ENCODE assay signal across 8 mouse cellular contexts in genomic region chr7:25385850-25386555, GRCm38 (mm10). TPM values are rescaled to one million over a fixed set of nuclear protein-coding genes. Genes with fewer than 3 reads are reported as not detected.
DNase-seq lines count a peak whose midpoint lies in the region; ATAC-seq and TF ChIP-seq lines count a peak whose summit lies in the region.
"Had no signal": no experiment of that assay in that cellular context is flagged by ENCODE, and none has a peak within 500 bp of the region (broad histone marks: within the 10 kb centered on the region; RNA-seq: fewer than 3 reads in every experiment).

No protein-coding gene starts in this region.

- peaks cover 5% of the 10 kb centered on the region; the same call in 1 of the 2 replicates for H3K4me1 ChIP-seq in heart, embryonic 11.5 days (ENCODE audit: control insufficient read depth, insufficient read depth, low read length)
- peaks cover 7% of the 10 kb centered on the region; the same call in 1 of the 2 replicates for H3K4me1 ChIP-seq in kidney, postnatal 0 days (replicated peaks; ENCODE audit: insufficient read depth, low read length)

- no peak for TF ChIP-seq CTCF in kidney, postnatal 0 days (IDR thresholded peaks at IDR 0.05; ENCODE audit: low read depth)

- peak overlapping the region; percentile 24; the same call in 1 of the 2 replicates for H3K27ac ChIP-seq in heart, embryonic 11.5 days (ENCODE audit: low read depth, low read length)
- peak overlapping the region; percentile 73 for H3K27ac ChIP-seq in kidney, postnatal 0 days

- no peak overlapping the region for H3K9ac ChIP-seq in heart, embryonic 11.5 days (ENCODE audit: low read depth, low read length)
- 0 out of 2 replicates have a peak overlapping the region, but pooled peaks have one; percentile 18 for H3K9ac ChIP-seq in kidney, postnatal 0 days (ENCODE audit: low read depth, low read length)

- H3K27me3 ChIP-seq in heart, embryonic 11.5 days (ENCODE audit: control insufficient read depth, insufficient read depth, low read length), result no peaks in the 10 kb centered on the region
- H3K27me3 ChIP-seq in kidney, postnatal 0 days (ENCODE audit: insufficient read depth, low read length), result no peaks in the 10 kb centered on the region

- H3K4me3 ChIP-seq in heart, embryonic 11.5 days (ENCODE audit: low read depth, low read length), result no peak overlapping the region
- H3K4me3 ChIP-seq in kidney, postnatal 0 days (replicated peaks; ENCODE audit: low read depth, low read length), result no peak overlapping the region

- no peaks in the 10 kb centered on the region; the same call in 1 of the 2 replicates for H3K36me3 ChIP-seq in heart, embryonic 11.5 days (ENCODE audit: control insufficient read depth, insufficient read depth, low read length)
- H3K36me3 ChIP-seq in kidney, postnatal 0 days (ENCODE audit: insufficient read depth, low read length), result peaks cover 30% of the 10 kb centered on the region

- no peaks in the 10 kb centered on the region for H3K9me3 ChIP-seq in heart, embryonic 11.5 days (replicated peaks; ENCODE audit: control insufficient read depth, low read length)
- H3K9me3 ChIP-seq in kidney, postnatal 0 days (replicated peaks; ENCODE audit: low read length), result no peaks in the 10 kb centered on the region

- DNase-seq in 3T3-L1 (ENCODE audit: low read depth, low spot score) (peak; percentile 88), A20 (ENCODE audit: low read depth, low spot score) (peak; percentile 75)
- peak; percentile 56 for DNase-seq in c-Kit-positive CD71-positive TER-119-negative erythroid progenitor cells, embryonic 14.5 days (ENCODE audit: low read depth)
- DNase-seq in kidney, postnatal 0 days (ENCODE audit: low spot score), result peak; percentile 61
- peak; percentile 35 for DNase-seq in thymus, postnatal 25 days

- 69% methylated on average over 12 of the region's 12 CpGs for WGBS in heart, embryonic 11.5 days (ENCODE audit: insufficient replicate concordance)
- WGBS in kidney, postnatal 0 days, result 68% methylated on average over 12 of the region's 12 CpGs

- no peak overlapping the region for H3K4me2 ChIP-seq in heart, embryonic 11.5 days
- no peak overlapping the region for H3K4me2 ChIP-seq in kidney, postnatal 0 days (ENCODE audit: low read length)

- no peak; the same call in 1 of the 2 replicates for ATAC-seq in heart, embryonic 11.5 days (replicated peaks; ENCODE audit: insufficient number of reproducible peaks, low FRiP score, low TSS enrichment)
- ATAC-seq in kidney, postnatal 0 days (replicated peaks; ENCODE audit: low FRiP score, low read depth), result peak; percentile 23
- ATAC-seq in megakaryocyte progenitor cell, adult 5-6 weeks (replicated peaks; ENCODE audit: poor library complexity), result peak; percentile 49

RNA-seq across cellular contexts. Expression of gene Lipe, which starts 12.5 kb away (rescaled TPM):
- 1.6 and 2.1 TPM in 2 replicates for polyA plus RNA-seq in heart, embryonic 11.5 days (2014; fragmentation: Nextera tagmentation; extraction: Ambion mirVana)
- 6.4 and 6.5 TPM in 2 replicates for polyA plus RNA-seq in kidney, postnatal 0 days (2015; fragmentation: Nextera tagmentation; extraction: Ambion mirVana)
- 8.3 and 9.8 TPM in 2 replicates for total RNA-seq in megakaryocyte progenitor cell, adult 5-6 weeks (2015)
- 7.2 and 7.4 TPM in 2 replicates for total RNA-seq in megakaryocyte progenitor cell, adult 5-6 weeks (2017)

RNA-seq across cellular contexts. Expression of gene Cnfn, which starts 16.5 kb away (rescaled TPM):
- not detected in 2 replicates for polyA plus RNA-seq in heart, embryonic 11.5 days (2014; fragmentation: Nextera tagmentation; extraction: Ambion mirVana)
- polyA plus RNA-seq in kidney, postnatal 0 days (2015; fragmentation: Nextera tagmentation; extraction: Ambion mirVana), result not detected in 2 replicates
- not detected in 2 replicates for total RNA-seq in megakaryocyte progenitor cell, adult 5-6 weeks (2015)
- not detected in 2 replicates for total RNA-seq in megakaryocyte progenitor cell, adult 5-6 weeks (2017)
- polyA plus RNA-seq: large intestine, adult 2 months had no signal

RNA-seq across cellular contexts. Expression of gene Cxcl17, which starts 26.7 kb away (rescaled TPM):
- not detected in 2 replicates for polyA plus RNA-seq in heart, embryonic 11.5 days (2014; fragmentation: Nextera tagmentation; extraction: Ambion mirVana)
- 0.43 and 0.47 TPM in 2 replicates for polyA plus RNA-seq in kidney, postnatal 0 days (2015; fragmentation: Nextera tagmentation; extraction: Ambion mirVana)
- not detected in 2 replicates for total RNA-seq in megakaryocyte progenitor cell, adult 5-6 weeks (2015)
- not detected in 2 replicates for total RNA-seq in megakaryocyte progenitor cell, adult 5-6 weeks (2017)

Comparison
In these comparisons a context has a peak if more than half of its experiments do, and no peak if none do; other contexts are left out.
1. DNase-seq: peak in every context shown above with its lines; median percentile 88 in 3T3-L1; 75 in A20; 61 in kidney, postnatal 0 days; 56 in c-Kit-positive CD71-positive TER-119-negative erythroid progenitor cells, embryonic 14.5 days; 35 in thymus, postnatal 25 days.